ENCODE assay signal across 10 mouse cellular contexts in the genomic region with DNA sequence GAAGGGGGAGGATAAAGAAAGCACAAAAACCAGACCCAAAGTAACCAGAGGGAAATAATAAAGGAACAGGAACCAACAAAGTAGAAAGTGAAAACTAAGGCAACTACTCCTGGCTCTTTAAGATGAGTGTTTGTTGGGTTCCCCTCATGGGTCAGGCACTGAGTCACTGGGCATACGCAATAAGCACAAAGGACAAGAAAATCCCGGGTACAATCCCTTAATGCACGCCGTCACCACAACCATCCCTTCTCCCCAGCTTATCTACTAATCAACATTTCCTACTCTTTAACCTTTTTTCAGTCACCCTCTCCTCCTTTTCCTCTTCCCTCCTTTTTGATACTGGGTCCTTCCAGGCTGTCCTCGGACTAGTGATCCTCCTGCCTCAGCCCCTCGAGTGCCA. TPM values are rescaled to one million over a fixed set of nuclear protein-coding genes. Genes with fewer than 3 reads are reported as not detected.
A peak's percentile ranks its signal among the peaks of the same experiment; 100 is the strongest.
DNase-seq lines count a peak whose midpoint lies in the region; ATAC-seq lines count a peak whose summit lies in the region.
"Had no signal": no experiment of that assay in that cellular context is flagged by ENCODE, and none has a peak within 500 bp of the region (broad histone marks: within the 10 kb centered on the region; RNA-seq: fewer than 3 reads in every experiment).

No protein-coding gene starts in this region.

- no peaks in the 10 kb centered on the region for H3K27me3 ChIP-seq in lung, embryonic 15.5 days
- no peaks in the 10 kb centered on the region for H3K27me3 ChIP-seq in embryonic facial prominence, embryonic 14.5 days (replicated peaks; ENCODE audit: control insufficient read depth, insufficient read depth, low read length)
- no peaks in the 10 kb centered on the region for H3K27me3 ChIP-seq in limb, embryonic 10.5 days (ENCODE audit: low read depth, poor library complexity, severe bottlenecking)
- H3K27me3 ChIP-seq in neural tube, embryonic 14.5 days (ENCODE audit: control insufficient read depth, insufficient read depth, low read length): no peaks in the 10 kb centered on the region

- peaks cover 16% of the 10 kb centered on the region for H3K4me1 ChIP-seq in lung, embryonic 15.5 days
- peaks cover 12% of the 10 kb centered on the region for H3K4me1 ChIP-seq in embryonic facial prominence, embryonic 14.5 days (ENCODE audit: control insufficient read depth, insufficient read depth, low read length)
- peaks cover 27% of the 10 kb centered on the region for H3K4me1 ChIP-seq in limb, embryonic 10.5 days
- H3K4me1 ChIP-seq in neural tube, embryonic 14.5 days (ENCODE audit: control insufficient read depth, insufficient read depth, low read length): peaks cover 14% of the 10 kb centered on the region

- peak overlapping the region; percentile 63 for H3K4me2 ChIP-seq in lung, embryonic 15.5 days
- H3K4me2 ChIP-seq in embryonic facial prominence, embryonic 14.5 days (ENCODE audit: low read depth, low read length): peak overlapping the region; percentile 65
- peak overlapping the region; percentile 47 for H3K4me2 ChIP-seq in neural tube, embryonic 14.5 days (ENCODE audit: low read depth, low read length)

- H3K4me3 ChIP-seq in lung, embryonic 15.5 days: peak overlapping the region; percentile 70
- peak overlapping the region; percentile 65; the same call in 1 of the 2 replicates for H3K4me3 ChIP-seq in embryonic facial prominence, embryonic 14.5 days (ENCODE audit: low read depth, low read length)
- peak overlapping the region; percentile 83 for H3K4me3 ChIP-seq in limb, embryonic 10.5 days
- peak overlapping the region; percentile 58; the same call in 1 of the 2 replicates for H3K4me3 ChIP-seq in neural tube, embryonic 14.5 days (ENCODE audit: low read depth, low read length)

- no peak overlapping the region for H3K9ac ChIP-seq in lung, embryonic 15.5 days
- no peak overlapping the region; the same call in 1 of the 2 replicates for H3K9ac ChIP-seq in embryonic facial prominence, embryonic 14.5 days (ENCODE audit: low read depth, low read length)
- no peak overlapping the region for H3K9ac ChIP-seq in neural tube, embryonic 14.5 days (replicated peaks; ENCODE audit: low read depth, low read length)

- WGBS in lung, embryonic 15.5 days: 76% methylated on average over 6 of the region's 6 CpGs
- 86% methylated on average over 6 of the region's 6 CpGs for WGBS in embryonic facial prominence, embryonic 14.5 days
- 86% methylated on average over 6 of the region's 6 CpGs for WGBS in limb, embryonic 10.5 days
- WGBS in neural tube, embryonic 14.5 days: 91% methylated on average over 6 of the region's 6 CpGs

- ATAC-seq in lung, embryonic 15.5 days (ENCODE audit: borderline replicate concordance, extremely low read depth, low FRiP score, low TSS enrichment): no peak
- no peak for ATAC-seq in embryonic facial prominence, embryonic 14.5 days (ENCODE audit: low read depth)
- no peak for ATAC-seq in neural tube, embryonic 14.5 days (ENCODE audit: low read depth)

- peaks cover 16% of the 10 kb centered on the region; the same call in 1 of the 2 replicates for H3K36me3 ChIP-seq in lung, embryonic 15.5 days
- H3K36me3 ChIP-seq in embryonic facial prominence, embryonic 14.5 days (ENCODE audit: control insufficient read depth, insufficient read depth, low read length): peaks cover 28% of the 10 kb centered on the region
- peaks cover 29% of the 10 kb centered on the region for H3K36me3 ChIP-seq in limb, embryonic 10.5 days
- peaks cover 8% of the 10 kb centered on the region for H3K36me3 ChIP-seq in neural tube, embryonic 14.5 days (ENCODE audit: control insufficient read depth, insufficient read depth, low read length)

- no peak overlapping the region for H3K27ac ChIP-seq in lung, embryonic 15.5 days
- H3K27ac ChIP-seq in embryonic facial prominence, embryonic 14.5 days (replicated peaks; ENCODE audit: low read depth, low read length): no peak overlapping the region
- H3K27ac ChIP-seq in limb, embryonic 10.5 days: no peak overlapping the region
- H3K27ac ChIP-seq in neural tube, embryonic 14.5 days (ENCODE audit: low read depth, low read length): no peak overlapping the region

- H3K9me3 ChIP-seq in lung, embryonic 15.5 days: no peaks in the 10 kb centered on the region
- H3K9me3 ChIP-seq in embryonic facial prominence, embryonic 14.5 days (ENCODE audit: control insufficient read depth, low read length): no peaks in the 10 kb centered on the region
- H3K9me3 ChIP-seq in limb, embryonic 10.5 days (replicated peaks): no peaks in the 10 kb centered on the region
- no peaks in the 10 kb centered on the region for H3K9me3 ChIP-seq in neural tube, embryonic 14.5 days (ENCODE audit: control insufficient read depth, low read length)

- no peak for DNase-seq in lung, postnatal 10 days
- no peak for DNase-seq in embryonic facial prominence, embryonic 14.5 days (ENCODE audit: low spot score)
- no peak for DNase-seq in limb, embryonic 10.5 days (ENCODE audit: low spot score)
- no peak for DNase-seq in retina, postnatal 1 day
- no peak for DNase-seq in left cerebral cortex, adult 11 months (ENCODE audit: low spot score)
- no peak for DNase-seq in layer of hippocampus, postnatal 25 days (ENCODE audit: extremely low spot score in 1 of 2, low spot score in 1 of 2)
- DNase-seq: cerebellum, postnatal 14 days had no signal

RNA-seq across cellular contexts. Expression of a gene that starts 1.3 kb away (rescaled TPM):
- 59.5 and 65.2 TPM in 2 replicates for polyA plus RNA-seq in lung, embryonic 15.5 days (2015; fragmentation: Nextera tagmentation; extraction: Ambion mirVana)
- polyA plus RNA-seq in embryonic facial prominence, embryonic 14.5 days (2014; fragmentation: Nextera tagmentation; extraction: Ambion mirVana): 76.8 and 79.3 TPM in 2 replicates
- polyA plus RNA-seq in limb, embryonic 10.5 days (2016; fragmentation: Nextera tagmentation; extraction: Ambion mirVana): 59.8 and 74.5 TPM in 2 replicates
- 97.2 and 110 TPM in 2 replicates for polyA plus RNA-seq in neural tube, embryonic 14.5 days (2014; fragmentation: Nextera tagmentation; extraction: Ambion mirVana)
- total RNA-seq in layer of hippocampus, postnatal 25 days (2021): 100 to 1,000 TPM; 218 to 227 TPM

RNA-seq across cellular contexts. Expression of a gene that starts 2.1 kb away (rescaled TPM):
- 36.9 and 38.7 TPM in 2 replicates for polyA plus RNA-seq in lung, embryonic 15.5 days (2015; fragmentation: Nextera tagmentation; extraction: Ambion mirVana)
- 40.9 and 41.5 TPM in 2 replicates for polyA plus RNA-seq in embryonic facial prominence, embryonic 14.5 days (2014; fragmentation: Nextera tagmentation; extraction: Ambion mirVana)
- polyA plus RNA-seq in limb, embryonic 10.5 days (2016; fragmentation: Nextera tagmentation; extraction: Ambion mirVana): 50.5 and 63.1 TPM in 2 replicates
- 67.0 and 77.8 TPM in 2 replicates for polyA plus RNA-seq in neural tube, embryonic 14.5 days (2014; fragmentation: Nextera tagmentation; extraction: Ambion mirVana)
- total RNA-seq in layer of hippocampus, postnatal 25 days (2021): 10 to 100 TPM; 32.1 to 33.5 TPM

RNA-seq across cellular contexts. Expression of a gene that starts 9.2 kb away (rescaled TPM):
- not detected in 2 replicates for polyA plus RNA-seq in lung, embryonic 15.5 days (2015; fragmentation: Nextera tagmentation; extraction: Ambion mirVana)
- polyA plus RNA-seq in embryonic facial prominence, embryonic 14.5 days (2014; fragmentation: Nextera tagmentation; extraction: Ambion mirVana): 3.8 and 12.7 TPM in 2 replicates
- polyA plus RNA-seq in limb, embryonic 10.5 days (2016; fragmentation: Nextera tagmentation; extraction: Ambion mirVana): not detected in 2 replicates
- polyA plus RNA-seq in neural tube, embryonic 14.5 days (2014; fragmentation: Nextera tagmentation; extraction: Ambion mirVana): 0.79 and 0.81 TPM in 2 replicates
- total RNA-seq in layer of hippocampus, postnatal 25 days (2021): under 1 TPM; 0.42 to 0.47 TPM
- total RNA-seq: neutrophil, adult 5-6 weeks had no signal

RNA-seq across cellular contexts. Expression of a gene that starts 23.4 kb away (rescaled TPM):
- polyA plus RNA-seq in lung, embryonic 15.5 days (2015; fragmentation: Nextera tagmentation; extraction: Ambion mirVana): 27.2 and 27.7 TPM in 2 replicates
- polyA plus RNA-seq in embryonic facial prominence, embryonic 14.5 days (2014; fragmentation: Nextera tagmentation; extraction: Ambion mirVana): 20.5 and 22.9 TPM in 2 replicates
- 43.9 and 46.4 TPM in 2 replicates for polyA plus RNA-seq in limb, embryonic 10.5 days (2016; fragmentation: Nextera tagmentation; extraction: Ambion mirVana)
- 19.3 and 19.9 TPM in 2 replicates for polyA plus RNA-seq in neural tube, embryonic 14.5 days (2014; fragmentation: Nextera tagmentation; extraction: Ambion mirVana)
- total RNA-seq in layer of hippocampus, postnatal 25 days (2021): 10 to 100 TPM; 12.4 to 15.6 TPM

RNA-seq across cellular contexts. Expression of a gene that starts 23.6 kb away (rescaled TPM):
- polyA plus RNA-seq in lung, embryonic 15.5 days (2015; fragmentation: Nextera tagmentation; extraction: Ambion mirVana): 7.1 and 8.8 TPM in 2 replicates
- polyA plus RNA-seq in embryonic facial prominence, embryonic 14.5 days (2014; fragmentation: Nextera tagmentation; extraction: Ambion mirVana): 2.7 and 3.0 TPM in 2 replicates
- 2.7 and 3.0 TPM in 2 replicates for polyA plus RNA-seq in limb, embryonic 10.5 days (2016; fragmentation: Nextera tagmentation; extraction: Ambion mirVana)
- 1.6 TPM in 2 replicates for polyA plus RNA-seq in neural tube, embryonic 14.5 days (2014; fragmentation: Nextera tagmentation; extraction: Ambion mirVana)
- 1 to 10 TPM; 2.6 to 3.0 TPM for total RNA-seq in layer of hippocampus, postnatal 25 days (2021)
